Mouse (Mus musculus): ENCODE measurements around the gene Tgm5. TPM values are rescaled to one million over a fixed set of nuclear protein-coding genes. Genes with fewer than 3 reads are reported as not detected.
A peak's percentile ranks its signal among the peaks of the same experiment; 100 is the strongest.
"Not testable (repeated sequence)": the region's sequence is repeated elsewhere in the genome, so short reads cannot be mapped to it uniquely, and the experiment has no call there.

Tgm5 gene
- polyA plus RNA-seq (2016; fragmentation: Nextera tagmentation; extraction: Ambion mirVana): not detected in 2 replicates

GRCm38 (mm10) chr2:121085480-121086185, at the start of gene Tgm5:
Gene Tgm5 (minus strand): TSS chr2:121085841.
- peaks cover 3% of the 10 kb centered on the region; the same call in 1 of the 2 replicates for H3K4me1 ChIP-seq
- no peaks in the 10 kb centered on the region for H3K36me3 ChIP-seq (replicated peaks)
- no peak within 1 kb of the TSS for H3K4me3 ChIP-seq
- H3K27me3 ChIP-seq (replicated peaks; ENCODE audit: low read depth, poor library complexity, severe bottlenecking): no peaks in the 10 kb centered on the region
- no peaks in the 10 kb centered on the region for H3K9me3 ChIP-seq
- 65% methylated on average over 6 of the region's 6 CpGs for WGBS
- no peak for DNase-seq (ENCODE audit: low spot score)
- no peak within 1 kb of the TSS for H3K27ac ChIP-seq (replicated peaks)

- Histone ChIP-seq H3K4me1 (no peaks in the 10 kb centered on the region), H3K9me3 (no peaks in the 10 kb centered on the region), H3K36me3 (replicated peaks) (peaks cover 11% of the 10 kb centered on the region), H3K4me3 (no peak overlapping the region), H3K27ac (replicated peaks) (no peak overlapping the region), H3K27me3 (replicated peaks; ENCODE audit: low read depth, poor library complexity, severe bottlenecking) (no peaks in the 10 kb centered on the region)
- DNase-seq (ENCODE audit: low spot score): no peak
- 72% methylated on average over 1 of the region's 1 CpGs for WGBS
Measured at GRCm38 (mm10) chr2:121132822-121133221, 47.2 kb upstream of the Tgm5 start.

GRCm38 (mm10) chr2:121128865-121129620, 43.4 kb upstream of the Tgm5 start:
- H3K27me3 ChIP-seq (replicated peaks; ENCODE audit: low read depth, poor library complexity, severe bottlenecking): no peaks in the 10 kb centered on the region
- no peaks in the 10 kb centered on the region for H3K36me3 ChIP-seq (replicated peaks)
- no peak for DNase-seq (ENCODE audit: low spot score)
- no peak overlapping the region for H3K4me3 ChIP-seq
- WGBS: 75% methylated on average over 9 of the region's 9 CpGs
- H3K4me1 ChIP-seq: no peaks in the 10 kb centered on the region
- H3K27ac ChIP-seq (replicated peaks): no peak overlapping the region
- no peaks in the 10 kb centered on the region for H3K9me3 ChIP-seq

- H3K9me3 ChIP-seq: no peaks in the 10 kb centered on the region
- no peak overlapping the region for H3K27ac ChIP-seq (replicated peaks)
- H3K36me3 ChIP-seq (replicated peaks): no peaks in the 10 kb centered on the region
- no peak overlapping the region for H3K4me3 ChIP-seq
- no peak for DNase-seq (ENCODE audit: low spot score)
- WGBS: 80% methylated on average over 1 of the region's 1 CpGs
- no peaks in the 10 kb centered on the region for H3K27me3 ChIP-seq (replicated peaks; ENCODE audit: low read depth, poor library complexity, severe bottlenecking)
- H3K4me1 ChIP-seq: no peaks in the 10 kb centered on the region
Measured at GRCm38 (mm10) chr2:121127536-121127935, 41.9 kb upstream of the Tgm5 start.

GRCm38 (mm10) chr2:121126302-121126701, 40.7 kb upstream of the Tgm5 start:
- DNase-seq (ENCODE audit: low spot score); H3K4me1 ChIP-seq; H3K27ac ChIP-seq (replicated peaks); H3K4me3 ChIP-seq; H3K36me3 ChIP-seq (replicated peaks); H3K27me3 ChIP-seq (replicated peaks; ENCODE audit: low read depth, poor library complexity, severe bottlenecking); H3K9me3 ChIP-seq: not testable (repeated sequence)
- 94% methylated on average over 5 of the region's 5 CpGs for WGBS

- H3K27ac ChIP-seq (replicated peaks): no peak overlapping the region
- H3K4me1 ChIP-seq: no peaks in the 10 kb centered on the region
- no peaks in the 10 kb centered on the region for H3K36me3 ChIP-seq (replicated peaks)
- H3K9me3 ChIP-seq: no peaks in the 10 kb centered on the region
- H3K4me3 ChIP-seq: no peak overlapping the region
- no peaks in the 10 kb centered on the region for H3K27me3 ChIP-seq (replicated peaks; ENCODE audit: low read depth, poor library complexity, severe bottlenecking)
- 87% methylated on average over 3 of the region's 3 CpGs for WGBS
- DNase-seq (ENCODE audit: low spot score): no peak
Measured at GRCm38 (mm10) chr2:121119260-121119659, 33.6 kb upstream of the Tgm5 start.

GRCm38 (mm10) chr2:121115418-121115817, 29.8 kb upstream of the Tgm5 start:
- Histone ChIP-seq H3K4me3 (no peak overlapping the region), H3K4me1 (no peaks in the 10 kb centered on the region), H3K27ac (replicated peaks) (no peak overlapping the region), H3K36me3 (replicated peaks) (no peaks in the 10 kb centered on the region), H3K9me3 (no peaks in the 10 kb centered on the region), H3K27me3 (replicated peaks; ENCODE audit: low read depth, poor library complexity, severe bottlenecking) (no peaks in the 10 kb centered on the region)
- DNase-seq (ENCODE audit: low spot score): no peak
- WGBS: 91% methylated on average over 2 of the region's 2 CpGs

- no peaks in the 10 kb centered on the region for H3K9me3 ChIP-seq
- 86% methylated on average over 4 of the region's 4 CpGs for WGBS
- no peak within 1 kb of the TSS for H3K4me3 ChIP-seq
- H3K4me1 ChIP-seq: no peaks in the 10 kb centered on the region
- no peak for DNase-seq (ENCODE audit: low spot score)
- no peak within 1 kb of the TSS for H3K27ac ChIP-seq (replicated peaks)
- H3K36me3 ChIP-seq (replicated peaks): no peaks in the 10 kb centered on the region
- H3K27me3 ChIP-seq (replicated peaks; ENCODE audit: low read depth, poor library complexity, severe bottlenecking): no peaks in the 10 kb centered on the region
Measured at GRCm38 (mm10) chr2:121109695-121110094, 24.1 kb upstream of the Tgm5 start, which contains the start of gene Tgm7. Gene Tgm7 (minus strand): TSS chr2:121109795.

GRCm38 (mm10) chr2:121105940-121106339, 20.3 kb upstream of the Tgm5 start:
- H3K27me3 ChIP-seq (replicated peaks; ENCODE audit: low read depth, poor library complexity, severe bottlenecking): no peaks in the 10 kb centered on the region
- H3K27ac ChIP-seq (replicated peaks): no peak overlapping the region
- H3K4me3 ChIP-seq: no peak overlapping the region
- no peaks in the 10 kb centered on the region for H3K36me3 ChIP-seq (replicated peaks)
- H3K9me3 ChIP-seq: no peaks in the 10 kb centered on the region
- no peak for DNase-seq (ENCODE audit: low spot score)
- H3K4me1 ChIP-seq: no peaks in the 10 kb centered on the region

GRCm38 (mm10) chr2:121102051-121102450, 16.4 kb upstream of the Tgm5 start:
- H3K27me3 ChIP-seq (replicated peaks; ENCODE audit: low read depth, poor library complexity, severe bottlenecking): no peaks in the 10 kb centered on the region
- H3K4me1 ChIP-seq: no peaks in the 10 kb centered on the region
- H3K9me3 ChIP-seq: no peaks in the 10 kb centered on the region
- H3K27ac ChIP-seq (replicated peaks): no peak overlapping the region
- H3K36me3 ChIP-seq (replicated peaks): no peaks in the 10 kb centered on the region
- no peak overlapping the region for H3K4me3 ChIP-seq
- 33% methylated on average over 9 of the region's 9 CpGs for WGBS
- peak; percentile 54 for DNase-seq (ENCODE audit: low spot score)

GRCm38 (mm10) chr2:121089751-121090150, 4.1 kb upstream of the Tgm5 start:
- WGBS: 78% methylated on average over 4 of the region's 4 CpGs
- Histone ChIP-seq H3K4me1 (peaks cover 3% of the 10 kb centered on the region; the same call in 1 of the 2 replicates), H3K36me3 (replicated peaks) (no peaks in the 10 kb centered on the region), H3K9me3 (no peaks in the 10 kb centered on the region), H3K27me3 (replicated peaks; ENCODE audit: low read depth, poor library complexity, severe bottlenecking) (no peaks in the 10 kb centered on the region), H3K4me3 (no peak overlapping the region), H3K27ac (replicated peaks) (no peak overlapping the region)
- DNase-seq (ENCODE audit: low spot score): no peak

GRCm38 (mm10) chr2:121088507-121088906, 2.9 kb upstream of the Tgm5 start:
- Histone ChIP-seq H3K27ac (replicated peaks) (no peak overlapping the region), H3K4me3 (no peak overlapping the region), H3K4me1 (peaks cover 3% of the 10 kb centered on the region; the same call in 1 of the 2 replicates), H3K36me3 (replicated peaks) (no peaks in the 10 kb centered on the region), H3K9me3 (no peaks in the 10 kb centered on the region), H3K27me3 (replicated peaks; ENCODE audit: low read depth, poor library complexity, severe bottlenecking) (no peaks in the 10 kb centered on the region)
- DNase-seq (ENCODE audit: low spot score): no peak
- WGBS: 92% methylated on average over 3 of the region's 3 CpGs

GRCm38 (mm10) chr2:121082626-121083025, 3.0 kb downstream of the Tgm5 start:
- Histone ChIP-seq H3K4me3 (no peak overlapping the region), H3K27me3 (replicated peaks; ENCODE audit: low read depth, poor library complexity, severe bottlenecking) (no peaks in the 10 kb centered on the region), H3K4me1 (peaks cover 3% of the 10 kb centered on the region; the same call in 1 of the 2 replicates), H3K9me3 (no peaks in the 10 kb centered on the region), H3K36me3 (replicated peaks) (no peaks in the 10 kb centered on the region), H3K27ac (replicated peaks) (no peak overlapping the region)
- DNase-seq (ENCODE audit: low spot score): no peak
- WGBS: 81% methylated on average over 1 of the region's 1 CpGs
